Mouse (Mus musculus) ovary, postnatal 10 days (tissue): ENCODE results near the gene Copz1.

Experiments used
- DNase-seq: peaks from one replicate; pipeline ENCODE4 v3.0.0; 2022; ENCODE audit warnings: low spot score

Copz1 gene

DNA sequence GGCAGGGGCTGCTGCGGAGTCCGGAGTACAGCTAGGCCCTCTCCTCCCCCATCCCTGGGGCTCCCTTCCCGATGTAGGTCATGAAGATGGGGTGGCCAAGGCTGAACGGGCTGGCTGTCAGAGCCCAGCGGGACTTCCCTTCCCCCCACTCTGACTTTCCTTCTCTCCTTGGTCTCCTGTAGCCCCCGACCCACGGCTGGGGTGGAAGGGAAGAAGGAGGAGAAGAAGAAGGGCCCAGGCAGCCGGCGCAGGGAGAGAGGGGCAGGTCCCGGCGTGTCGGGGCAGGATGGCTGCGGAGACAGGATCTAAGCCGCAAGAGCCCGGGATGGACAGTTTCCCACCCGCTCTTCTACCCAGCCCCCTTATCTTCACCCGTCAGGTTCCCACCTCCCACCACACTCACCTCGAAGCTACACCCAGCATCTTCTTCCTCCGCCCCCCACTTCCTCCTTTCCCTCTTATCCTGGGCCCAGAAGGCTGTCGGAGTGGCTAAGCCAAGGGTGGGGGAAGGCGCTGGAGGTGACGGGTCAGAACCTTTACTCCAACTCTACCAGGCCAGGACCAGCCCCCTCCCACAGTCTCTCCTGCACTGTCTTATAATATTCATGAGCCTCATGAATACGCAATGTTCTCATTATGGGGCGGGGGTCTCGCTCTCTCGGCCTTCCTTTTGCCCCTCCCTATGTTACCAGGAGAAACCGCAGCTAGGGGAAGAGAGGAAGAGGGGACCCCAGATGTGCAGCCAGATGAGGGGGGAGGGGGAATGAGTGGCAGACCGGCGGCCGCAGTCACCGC is 66.8 kb downstream of the Copz1 start:
- no peak for DNase-seq

DNA sequence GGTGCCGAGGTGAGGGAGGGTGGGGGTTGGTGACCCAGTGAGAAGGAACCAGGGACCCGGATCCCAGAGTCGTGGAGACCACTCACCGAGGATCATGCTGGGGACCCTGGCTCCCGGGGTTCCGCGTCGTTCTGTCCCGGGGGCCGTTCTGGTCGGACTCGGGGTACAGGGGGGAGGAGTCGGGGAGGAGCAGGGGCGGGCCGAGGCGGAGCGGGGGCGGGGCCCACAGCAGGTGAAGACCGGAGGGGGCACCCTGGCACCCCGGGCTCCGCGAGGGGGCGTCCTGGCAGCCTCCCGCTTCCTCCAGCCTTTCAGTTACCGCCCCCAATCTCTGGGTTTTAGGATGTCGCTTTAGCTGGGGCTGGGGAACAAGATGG is 67.4 kb downstream of the Copz1 start, which contains the start of gene Zfp385a:
Zfp385a (minus strand) TSS at position 133 of the 377 bp plus-strand sequence.
- DNase-seq, result no peak

DNA sequence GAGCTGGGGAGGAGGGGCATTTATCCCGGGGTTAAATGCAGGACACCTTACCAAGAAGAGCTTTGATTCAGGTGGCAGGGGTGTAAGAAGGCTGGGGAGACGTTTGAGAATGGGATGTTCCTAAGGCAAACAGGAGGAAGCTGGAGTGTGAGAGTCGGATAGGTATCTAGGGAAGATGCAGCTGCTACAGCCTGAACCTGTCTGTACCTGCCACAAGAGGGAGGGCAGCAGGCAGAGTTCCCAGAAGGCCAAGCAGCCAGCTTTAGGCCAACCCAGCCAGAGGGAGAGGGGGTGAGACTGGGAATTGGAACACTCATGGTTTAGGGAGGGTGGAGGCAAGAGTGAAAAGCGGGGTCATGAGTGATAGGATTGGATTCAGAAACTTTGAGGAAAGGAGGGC is 68.3 kb downstream of the Copz1 start:
- no peak for DNase-seq

DNA sequence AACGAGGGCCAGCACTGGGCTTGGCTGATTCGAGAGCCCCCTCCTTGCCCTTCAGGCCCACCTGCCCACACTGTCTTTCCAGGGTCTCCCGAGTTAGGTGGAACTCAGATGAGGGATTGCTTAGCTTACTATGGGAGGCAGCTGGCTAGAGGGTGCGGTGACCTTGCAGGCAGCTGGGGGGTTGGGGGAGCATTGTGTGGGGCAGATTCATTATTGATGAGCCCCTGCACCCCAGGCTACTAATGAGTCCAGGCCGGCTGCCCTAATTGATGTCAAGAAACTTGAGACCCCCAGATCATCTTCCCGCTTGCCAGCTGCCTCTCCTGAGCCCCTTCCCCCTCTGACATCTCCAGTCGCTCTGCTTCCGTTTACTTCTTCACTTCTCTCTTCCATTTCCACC is 69.0 kb downstream of the Copz1 start:
- DNase-seq, result no peak

DNA sequence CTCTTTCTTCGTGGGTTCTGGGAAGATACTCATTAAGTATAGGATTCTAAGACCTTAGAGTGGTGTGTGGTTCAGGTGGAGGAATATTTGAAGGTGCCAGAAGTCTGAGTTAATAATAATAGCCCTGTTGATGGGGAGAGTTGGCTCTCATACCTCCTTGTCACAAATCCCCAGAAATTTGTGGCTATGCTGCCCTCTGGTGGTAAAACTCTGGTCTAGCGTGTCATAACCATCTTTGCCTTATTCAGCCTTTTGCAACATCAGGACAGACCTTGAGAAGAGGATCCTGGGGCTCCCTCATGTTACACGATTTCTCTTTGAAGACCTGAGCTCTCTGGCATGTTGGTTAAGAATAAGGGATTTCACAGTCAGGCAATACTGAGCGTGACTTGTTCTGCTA is 69.9 kb downstream of the Copz1 start:
- no peak for DNase-seq

DNA sequence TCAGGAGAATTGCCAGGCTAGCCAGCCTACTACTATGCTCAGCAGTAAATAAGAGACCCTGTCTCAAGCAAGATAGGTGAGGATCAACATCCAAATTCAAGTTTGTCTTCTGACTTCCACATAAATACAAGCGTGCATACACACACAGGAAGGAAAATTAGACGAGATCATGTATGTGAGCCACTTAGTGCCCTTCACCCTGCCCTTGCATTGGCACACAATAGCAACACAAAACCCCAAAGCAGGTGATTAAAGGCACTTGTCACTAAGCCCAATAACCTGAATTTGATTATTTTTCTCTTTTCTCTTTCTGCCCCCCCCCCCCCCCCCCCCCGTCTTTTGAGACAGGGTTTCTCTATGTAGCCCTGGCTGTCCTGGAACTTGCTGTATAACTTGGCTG is 70.5 kb downstream of the Copz1 start:
- no peak for DNase-seq

DNA sequence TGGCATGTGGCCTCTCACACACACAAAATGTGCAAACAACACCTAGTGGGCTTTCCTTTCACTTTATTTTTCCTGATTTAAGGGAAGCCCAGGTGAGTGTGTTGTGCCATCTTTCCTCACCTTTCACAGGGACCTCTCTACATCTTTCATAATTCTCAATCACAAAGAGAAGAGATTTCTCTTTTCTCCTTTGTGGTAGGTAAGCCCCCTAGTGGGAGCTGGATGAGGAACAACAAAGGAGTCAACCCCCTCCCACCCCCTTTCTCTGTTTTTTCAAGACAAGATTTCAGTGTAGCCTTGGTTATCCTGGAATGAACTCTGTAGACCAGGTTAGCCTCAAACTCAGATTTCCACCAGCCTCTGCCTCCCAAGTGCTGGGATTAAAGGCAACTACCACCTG is 71.0 kb downstream of the Copz1 start:
- no peak for DNase-seq

DNA sequence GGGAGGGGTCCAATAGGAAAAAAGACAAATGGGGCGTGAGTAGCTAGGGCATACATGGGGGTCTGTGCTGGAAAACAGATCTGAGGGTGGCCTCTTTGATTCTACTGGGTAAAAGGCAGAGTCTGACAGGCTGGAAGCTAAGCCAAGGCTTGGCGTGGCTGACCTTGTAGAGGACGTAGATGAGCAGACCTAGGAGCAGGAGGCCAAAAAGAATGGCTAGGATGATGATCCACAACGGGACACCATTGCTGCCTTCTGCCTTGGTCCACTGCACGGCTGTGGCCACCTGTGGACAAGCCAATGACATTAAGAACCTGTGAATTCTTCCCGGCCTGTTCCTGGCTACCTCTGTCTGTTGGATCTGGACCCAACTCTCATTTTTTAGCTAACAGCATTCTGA is 73.3 kb downstream of the Copz1 start:
- DNase-seq, result no peak

DNA sequence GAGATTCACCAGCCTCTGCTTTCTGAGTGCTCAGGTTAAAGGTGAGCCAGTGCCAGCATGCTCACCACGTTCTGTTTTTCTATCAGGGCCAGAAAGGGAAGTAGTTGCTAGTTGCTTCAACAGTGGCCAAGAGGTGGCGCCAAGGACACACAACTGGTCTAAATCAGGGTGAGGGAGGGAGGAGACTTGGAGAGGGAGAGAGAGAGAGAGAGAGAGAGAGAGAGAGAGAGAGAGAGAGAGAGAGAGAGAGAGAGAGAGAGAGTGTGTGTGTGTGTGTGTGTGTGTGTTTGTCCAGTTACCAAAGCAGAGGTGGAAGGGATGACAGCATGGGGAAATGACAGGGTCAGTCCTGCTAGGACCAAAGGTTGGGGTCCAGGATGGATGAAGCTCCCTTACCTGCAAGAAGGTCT is 74.8 kb downstream of the Copz1 start:
- DNase-seq, result no peak
